Mouse (Mus musculus) kidney, adult 8-10 months (tissue): ENCODE measurements around the gene Ccdc78.
A peak's percentile ranks its signal among the peaks of the same experiment; 100 is the strongest.
"Not testable (repeated sequence)": the region's sequence is repeated elsewhere in the genome, so short reads cannot be mapped to it uniquely, and the experiment has no call there.

Source experiments
- DNase-seq, 2 experiments: peaks; one replicate each; pipeline ENCODE4 v3.0.0; 2022

Gene Ccdc78

DNA sequence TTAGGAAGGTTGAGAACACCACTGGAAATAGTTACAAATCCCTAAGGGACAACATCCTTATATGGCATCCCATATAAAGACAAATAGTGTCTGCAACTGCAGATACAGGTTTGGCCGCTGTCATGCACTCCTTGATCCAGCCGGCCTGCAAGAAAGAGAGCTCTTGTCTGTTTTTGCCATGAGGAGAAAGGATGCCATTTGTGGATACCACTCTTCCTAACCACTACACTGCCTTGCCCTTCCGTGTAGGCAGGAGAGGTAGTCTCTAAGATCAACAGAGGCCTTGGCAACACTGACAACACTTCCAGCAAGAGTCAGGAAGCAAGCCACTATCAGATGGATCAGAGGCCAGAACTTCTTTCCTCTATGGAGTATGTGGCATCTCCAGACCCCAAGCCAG, at the start of gene Ccdc78:
TSS of gene Ccdc78 (plus strand) at position 301 of the 400 bp plus-strand sequence.
- DNase-seq, result no peak

- no peak for DNase-seq
Observed at GRCm38 (mm10) chr17:25738861-25739260, 47.5 kb upstream of the Ccdc78 start.

DNA sequence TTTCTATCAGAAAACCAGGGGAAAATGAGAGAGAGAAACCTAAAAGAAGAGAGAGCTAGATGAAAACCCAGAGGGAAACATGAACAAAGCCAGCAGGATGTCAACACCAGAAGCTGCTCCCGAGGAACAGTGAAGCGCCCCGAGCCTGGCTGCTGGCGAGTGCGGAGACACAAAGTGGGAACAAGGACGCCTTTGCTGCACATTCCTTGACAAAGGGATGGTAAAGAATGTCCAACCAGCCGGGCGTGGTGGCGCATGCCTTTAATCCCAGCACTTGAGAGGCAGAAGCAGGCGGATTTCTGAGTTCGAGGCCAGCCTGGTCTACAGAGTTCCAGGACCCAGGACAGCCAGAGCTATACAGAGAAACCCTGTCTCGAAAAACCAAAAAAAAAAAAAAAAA, 44.9 kb upstream of the Ccdc78 start:
- not testable (repeated sequence) for DNase-seq

DNA sequence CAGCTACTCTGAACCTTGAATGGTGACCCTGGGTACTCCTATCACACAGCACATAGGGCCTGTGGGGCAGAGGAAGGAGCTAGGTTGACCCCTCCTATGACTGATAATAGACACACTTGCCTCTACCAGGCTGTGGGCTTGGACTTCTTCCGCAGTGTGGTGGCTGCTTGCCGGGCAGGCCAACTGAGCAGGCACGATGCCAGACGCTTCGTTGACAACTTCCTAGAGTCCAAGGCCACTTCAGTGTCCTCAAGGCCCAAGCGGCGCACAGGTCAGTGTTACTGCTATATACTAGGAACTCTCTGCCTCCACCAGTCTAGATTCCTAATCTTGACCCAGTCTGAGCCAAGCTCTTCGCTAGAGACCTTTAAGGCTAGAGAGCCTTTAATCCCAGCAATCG, 42.5 kb upstream of the Ccdc78 start:
- DNase-seq, result no peak

GRCm38 (mm10) chr17:25744311-25744710, 42.1 kb upstream of the Ccdc78 start:
- no peak for DNase-seq

- no peak for DNase-seq
Observed at GRCm38 (mm10) chr17:25748238-25748637, 38.1 kb upstream of the Ccdc78 start.

DNA sequence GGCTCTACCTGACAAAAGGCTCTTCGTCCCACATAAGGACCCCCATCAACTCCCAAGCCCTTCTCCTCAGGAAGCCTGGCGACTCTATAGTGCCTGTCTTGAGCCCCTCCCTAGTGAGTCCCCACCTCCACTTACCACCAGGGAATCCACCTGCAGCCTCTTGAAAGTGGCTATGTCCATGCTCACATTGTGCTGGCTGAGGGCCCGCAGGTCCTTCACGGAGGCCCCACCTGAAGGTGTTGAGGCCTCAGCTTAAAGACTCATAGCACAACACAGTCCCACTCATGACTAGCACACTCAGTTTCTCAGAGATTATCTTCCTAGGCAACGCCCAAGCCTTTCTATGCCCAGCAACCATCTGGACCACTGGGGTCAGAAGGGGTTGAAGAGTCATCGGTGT, 37.1 kb upstream of the Ccdc78 start:
- DNase-seq, result no peak

- peak in 1 of 2 experiments; percentile 31 for DNase-seq
Observed at GRCm38 (mm10) chr17:25751446-25751845, 34.9 kb upstream of the Ccdc78 start.

GRCm38 (mm10) chr17:25754241-25754640, 32.1 kb upstream of the Ccdc78 start, which contains the start of gene Msln:
Msln (minus strand) TSS chr17:25754378.
- DNase-seq, result no peak

GRCm38 (mm10) chr17:25755086-25755485, 31.3 kb upstream of the Ccdc78 start:
- no peak for DNase-seq

DNA sequence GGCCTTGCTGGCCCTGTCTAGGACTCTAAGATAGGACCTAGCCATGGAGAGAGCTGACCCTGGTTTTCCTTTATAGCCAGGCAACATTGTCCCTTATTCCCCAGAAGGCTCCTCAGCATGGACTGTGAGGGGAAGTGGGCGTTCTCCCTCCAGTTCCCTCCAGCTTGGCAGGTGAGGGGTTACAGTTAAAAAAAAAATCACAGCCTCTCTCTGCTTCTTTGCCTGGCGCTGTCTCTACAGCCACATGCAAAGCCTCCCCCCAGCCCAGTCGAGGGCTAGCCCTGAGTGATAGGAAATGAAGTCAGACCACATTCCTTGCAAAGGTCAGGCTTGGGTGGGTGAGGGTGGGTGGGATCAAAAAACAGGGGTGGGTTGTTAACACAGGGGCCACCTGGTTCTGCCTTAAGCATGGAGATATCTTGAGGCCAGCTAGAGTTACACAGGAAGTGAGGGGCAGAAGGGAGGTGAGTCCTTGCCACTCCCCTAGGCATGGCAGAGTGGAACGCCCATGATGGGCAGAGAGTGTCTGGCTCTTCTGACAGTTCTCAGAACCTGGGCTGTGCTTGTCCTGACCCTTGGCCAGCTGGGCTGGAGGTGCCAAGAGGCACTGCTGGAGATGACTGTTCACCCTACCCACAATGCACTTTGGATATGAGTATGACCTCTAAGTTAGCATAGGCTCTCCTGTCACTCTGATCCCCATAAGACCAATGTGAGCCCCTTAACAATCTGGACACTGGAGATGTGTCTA, 30.6 kb upstream of the Ccdc78 start:
- DNase-seq, result no peak

DNA sequence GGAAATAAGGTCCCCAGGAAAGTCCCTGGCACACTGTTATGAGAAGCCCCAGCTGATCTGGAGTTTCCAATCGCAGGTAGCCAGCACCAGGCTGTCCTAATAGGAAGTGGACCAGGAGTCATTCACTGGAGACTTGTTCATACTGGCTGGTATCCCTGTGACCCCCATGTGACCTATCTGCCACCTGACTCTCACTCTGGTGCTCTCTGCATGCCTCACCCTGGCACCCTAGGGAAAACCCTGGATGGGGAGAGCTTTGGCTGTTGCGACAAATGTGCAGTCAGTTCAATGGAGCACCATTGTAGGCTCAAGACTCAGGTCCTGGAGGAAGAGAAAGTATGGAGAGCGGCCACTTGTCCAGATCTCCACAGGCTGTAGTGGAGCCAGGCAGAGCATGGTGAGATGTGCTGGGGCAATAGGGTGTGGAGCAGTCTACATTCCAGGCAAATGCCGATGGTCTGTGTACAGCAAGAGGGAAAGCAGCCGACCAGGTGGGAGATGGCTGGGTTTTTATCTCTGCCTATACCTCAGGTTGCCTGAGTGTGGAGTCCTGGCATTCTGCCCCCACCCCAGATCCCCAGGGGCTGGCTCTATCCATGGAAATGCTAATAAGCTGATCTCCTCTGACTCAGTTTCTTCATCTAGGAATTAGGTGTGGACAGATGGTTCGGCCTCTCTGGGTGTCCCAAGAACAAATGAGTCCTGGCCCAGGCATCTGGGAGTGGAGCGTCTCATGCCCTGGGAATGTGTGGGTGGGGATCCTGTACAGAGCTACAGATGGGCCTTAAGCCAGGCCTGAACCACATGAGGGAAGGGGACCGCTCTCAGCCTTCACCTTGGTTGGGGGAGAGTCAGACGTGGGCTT, 29.8 kb upstream of the Ccdc78 start:
- no peak for DNase-seq

DNA sequence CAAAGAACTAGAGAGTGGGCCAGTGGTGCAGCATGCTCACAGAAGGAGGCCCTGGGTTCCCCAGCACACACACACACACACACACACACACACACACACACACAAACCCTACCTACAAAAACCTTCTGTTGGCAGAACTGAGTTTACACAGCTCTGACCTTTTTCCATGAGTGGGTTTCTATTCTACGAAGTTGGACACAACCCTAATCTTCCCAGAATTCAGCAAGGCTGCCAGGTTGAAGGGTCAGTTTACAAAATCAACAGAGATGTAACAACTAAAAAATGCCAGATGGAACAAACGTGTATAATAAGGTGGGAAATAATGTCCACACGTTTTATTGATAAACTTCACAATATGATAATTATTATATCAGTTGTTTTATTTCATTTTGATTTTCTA, 28.7 kb upstream of the Ccdc78 start:
- DNase-seq, result no peak

DNA sequence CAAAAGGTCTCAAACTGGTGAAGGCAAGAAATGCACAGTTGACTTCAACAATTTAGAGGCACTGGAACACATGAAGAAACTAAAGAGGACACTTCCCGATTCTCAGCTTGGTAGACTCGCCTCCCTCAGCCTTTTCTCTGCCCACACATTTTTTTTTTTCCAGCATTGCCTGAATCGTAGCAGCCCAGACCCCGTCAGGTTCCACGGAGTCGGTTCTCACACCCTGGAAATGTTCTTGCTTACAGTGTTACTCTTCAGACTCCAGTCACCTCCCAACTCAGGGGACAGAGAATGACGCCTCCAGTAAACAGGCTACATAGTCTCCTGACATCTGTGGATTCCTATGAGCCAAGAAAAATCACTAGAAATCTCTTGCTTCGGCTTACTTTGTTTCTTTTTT, 26.2 kb upstream of the Ccdc78 start:
- DNase-seq, result no peak

DNA sequence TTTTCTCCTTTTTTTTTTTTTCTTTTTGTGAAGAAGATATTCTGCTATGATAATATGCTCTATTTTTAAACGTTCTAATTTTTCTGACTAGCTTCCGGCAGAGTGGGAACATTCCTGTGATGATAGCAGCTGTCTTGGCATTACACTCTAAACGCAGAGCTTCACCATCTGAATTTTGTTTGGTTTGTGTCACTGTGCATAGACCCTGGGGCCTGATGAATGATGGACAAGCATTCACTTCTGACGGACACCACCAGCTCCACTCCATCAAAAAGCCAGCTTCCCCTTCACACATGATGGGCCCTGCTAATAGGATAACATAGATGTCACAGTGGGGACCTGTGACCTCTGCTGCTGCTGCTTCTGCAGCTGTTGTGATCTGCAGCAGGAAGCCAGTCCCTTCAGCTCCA, 24.8 kb upstream of the Ccdc78 start:
- DNase-seq, result no peak

DNA sequence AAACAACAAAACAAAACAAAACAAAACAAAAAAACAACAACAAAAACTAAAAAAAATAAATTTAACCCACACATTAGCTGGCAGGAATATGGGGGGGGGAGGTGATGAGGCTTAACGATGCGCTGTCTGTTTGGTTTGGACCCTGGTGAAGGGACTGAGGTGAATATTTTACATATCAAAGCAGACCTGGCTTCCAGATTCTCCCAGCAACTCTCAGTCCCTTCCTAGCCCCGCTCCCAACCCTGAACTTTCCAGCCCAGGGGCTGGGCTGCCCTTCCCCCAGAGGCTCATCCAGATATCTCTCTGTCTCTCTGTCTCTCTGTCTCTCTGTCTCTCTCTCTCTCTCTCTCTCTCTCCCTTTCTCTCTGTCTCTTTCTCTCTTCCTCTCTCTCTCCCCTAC, 23.8 kb upstream of the Ccdc78 start:
- no peak for DNase-seq

DNA sequence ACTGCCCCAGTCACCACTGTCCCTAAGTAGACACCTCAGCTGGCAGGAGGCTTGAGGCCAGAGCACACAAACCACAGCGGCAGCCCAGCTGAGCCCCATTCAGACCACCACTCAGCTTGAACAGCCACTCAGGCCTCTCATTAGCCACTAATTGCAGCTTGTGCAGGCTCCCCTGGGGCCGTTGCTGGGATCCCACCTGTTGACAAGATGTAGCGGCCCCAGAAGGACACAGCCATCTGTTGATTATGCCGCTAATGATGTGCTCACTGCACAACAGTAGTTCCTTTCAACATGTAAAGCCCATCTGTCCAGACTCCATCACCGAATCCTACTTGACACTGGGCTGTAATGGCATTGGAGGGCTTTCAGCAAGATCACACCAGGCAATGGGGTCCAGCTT, 20.5 kb upstream of the Ccdc78 start:
- DNase-seq, result no peak

DNA sequence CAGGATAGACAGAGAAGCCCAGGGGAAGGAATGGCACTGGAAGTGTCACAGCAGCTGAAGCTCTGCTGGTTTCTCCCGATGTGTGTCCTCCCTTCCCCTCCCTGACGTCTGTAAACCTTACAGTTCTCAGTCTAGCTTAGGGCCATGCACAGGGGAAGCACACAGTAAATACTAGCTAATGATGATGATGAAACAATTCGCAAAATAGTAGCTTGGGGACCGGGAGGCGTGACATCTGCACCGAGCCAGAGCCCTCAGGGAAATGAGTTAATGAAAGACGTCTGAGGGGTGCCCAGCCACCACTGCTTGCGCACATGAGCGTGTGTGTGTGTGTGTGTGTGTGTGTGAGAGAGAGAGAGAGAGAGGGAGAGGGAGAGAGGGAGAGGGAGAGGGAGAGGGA, 17.0 kb upstream of the Ccdc78 start:
- no peak for DNase-seq

DNA sequence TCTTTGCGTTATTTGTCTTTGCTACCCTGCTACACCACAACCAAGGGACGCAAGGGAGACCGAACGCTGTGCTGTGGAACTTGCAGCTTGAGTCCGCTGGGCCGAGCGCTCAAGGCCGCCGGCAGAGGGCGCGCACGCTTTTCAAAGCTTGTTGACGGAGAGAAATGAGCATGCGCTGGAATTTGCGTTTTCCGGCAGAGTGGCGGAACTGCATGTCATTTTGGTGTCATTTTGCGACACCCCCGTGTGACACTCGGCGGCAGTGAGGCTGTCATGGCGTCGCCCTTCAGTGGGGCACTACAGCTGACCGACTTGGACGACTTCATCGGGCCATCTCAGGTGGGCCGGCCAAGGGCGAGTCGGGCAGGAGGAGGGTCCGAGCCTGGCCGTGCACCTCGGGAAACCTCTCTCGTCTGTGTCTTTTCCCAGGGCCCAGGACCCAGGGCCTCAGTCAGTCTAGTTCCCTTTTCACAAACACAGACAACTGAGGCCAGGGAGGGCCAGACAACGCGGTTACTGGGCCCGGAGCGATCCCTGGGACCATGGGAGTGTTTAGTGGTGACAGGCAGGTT, 12.7 kb upstream of the Ccdc78 start, which contains the start of gene Narfl:
TSS of gene Narfl (plus strand) at position 228 of the 572 bp plus-strand sequence.
- DNase-seq, result peak; percentile 95 to 98

DNA sequence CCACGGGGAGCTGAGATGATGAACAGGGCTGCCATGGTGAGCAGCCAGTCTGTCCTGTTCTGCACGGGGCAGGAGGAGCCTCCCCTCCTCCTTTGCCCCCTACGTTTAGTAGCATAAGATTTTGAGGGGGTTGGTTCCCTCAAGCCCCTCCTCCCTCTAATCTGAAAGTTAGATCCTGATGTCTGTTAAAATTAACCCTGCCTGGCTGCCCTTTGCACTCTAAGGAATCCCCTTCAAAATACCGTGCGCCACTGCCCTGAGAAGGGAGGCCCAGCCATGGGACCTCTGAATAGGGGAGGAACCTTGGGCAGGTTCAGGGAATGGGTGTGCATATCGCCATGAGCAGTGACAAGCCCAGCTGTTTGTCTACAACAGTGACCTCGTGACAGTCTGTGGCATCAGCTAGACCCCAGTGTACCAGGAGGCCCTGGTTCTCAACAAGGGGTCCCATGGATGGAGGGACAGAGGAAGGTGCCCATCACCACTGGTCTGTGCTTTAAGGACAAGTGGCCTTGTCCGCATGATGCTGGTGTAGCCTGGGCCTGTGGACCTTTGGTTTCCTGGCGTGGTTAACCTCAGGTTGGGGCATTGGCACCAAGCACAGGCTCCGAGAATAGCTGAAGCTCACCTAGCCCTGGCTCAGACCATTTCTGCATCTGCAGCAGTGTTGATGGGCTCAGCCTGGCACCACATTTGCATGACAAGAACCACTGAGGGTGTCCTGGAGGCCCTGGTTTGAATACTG, 10.9 kb upstream of the Ccdc78 start:
- DNase-seq, result peak; percentile 56 to 60

DNA sequence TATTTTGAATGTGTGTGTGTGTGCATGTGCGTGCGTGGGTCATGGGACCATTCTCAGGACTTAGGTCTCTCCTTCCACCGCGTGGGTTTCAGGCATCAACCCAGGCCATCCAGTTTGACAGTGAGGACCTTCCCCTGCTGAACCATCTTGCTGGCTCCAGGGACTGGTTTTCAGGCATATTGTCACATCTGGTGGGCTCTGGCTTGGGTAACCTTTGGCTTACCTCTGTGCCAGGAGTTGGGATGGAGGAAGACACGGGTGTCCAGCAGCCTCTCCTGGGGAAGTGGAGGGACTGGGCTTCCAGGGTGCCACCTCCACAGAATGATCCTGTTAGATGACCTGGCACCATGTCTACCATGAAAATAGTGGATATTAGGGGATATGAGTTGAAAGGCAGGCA, 8.4 kb upstream of the Ccdc78 start:
- no peak for DNase-seq

DNA sequence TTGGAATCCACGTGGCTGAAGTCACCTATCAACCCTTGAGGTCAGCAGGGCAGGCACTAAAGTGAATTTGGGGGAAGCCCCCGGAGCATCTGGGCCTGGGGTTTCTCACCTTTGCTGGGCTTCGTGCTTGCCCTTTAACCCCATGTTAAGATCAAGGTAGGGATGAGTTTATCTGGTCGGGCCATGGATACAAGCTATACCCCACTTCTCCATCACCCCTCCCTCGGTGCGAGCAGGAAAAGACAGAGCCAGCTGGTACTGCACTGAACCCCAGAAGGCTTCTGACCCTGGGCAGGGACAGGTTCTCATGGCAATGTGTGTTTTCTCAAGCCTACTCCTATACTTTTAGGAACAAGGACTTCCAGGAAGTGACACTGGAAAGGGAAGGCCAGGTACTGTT, 5.0 kb upstream of the Ccdc78 start:
- no peak for DNase-seq

- peak; percentile 35 to 46 for DNase-seq
Observed at GRCm38 (mm10) chr17:25783086-25783485, 3.3 kb upstream of the Ccdc78 start.
